Mouse (Mus musculus) testis, adult 2 months (tissue): ENCODE data around the gene Slc22a20.

Experiments used
- CTCF ChIP-seq: fragments of 200-500 bp; IDR thresholded peaks from 2 replicates; pipeline ENCODE4 v1.5.1; 2012; ENCODE audit warnings: low read depth, mild to moderate bottlenecking, inconsistent platforms, low read length, moderate library complexity; ENCODE audit not compliant: control insufficient read depth, insufficient read depth, insufficient replicate concordance
- POLR2A ChIP-seq: fragments of 200-500 bp; IDR thresholded peaks from 2 replicates; pipeline ENCODE4 v1.6.1; 2012; ENCODE audit warnings: low read depth, mild to moderate bottlenecking, inconsistent platforms, low read length, moderate library complexity; ENCODE audit not compliant: control insufficient read depth

- no peak for TF ChIP-seq POLR2A
- no peak for TF ChIP-seq CTCF
Observed at GRCm38 (mm10) chr19:5937095-5937835, 48.7 kb downstream of the Slc22a20 start.
